In genomic region chr17:90962904-90963531, GRCm38 (mm10) we compare ENCODE assay signal across 8 mouse cellular contexts.
A peak's percentile ranks its signal among the peaks of the same experiment; 100 is the strongest.
DNase-seq lines count a peak whose midpoint lies in the region; ATAC-seq and TF ChIP-seq lines count a peak whose summit lies in the region.

No protein-coding gene starts in this region.

- peak; percentile 51 for TF ChIP-seq CTCF in intestine, postnatal 0 days (IDR thresholded peaks at IDR 0.05; ENCODE audit: low read depth)

- no peak overlapping the region for H3K4me3 ChIP-seq in intestine, postnatal 0 days (ENCODE audit: low read depth, low read length)
- no peak overlapping the region for H3K4me3 ChIP-seq in intestine, embryonic 15.5 days (replicated peaks)
- no peak overlapping the region for H3K4me3 ChIP-seq in ES-E14 (ENCODE audit: insufficient read depth in 1 of 2, low read depth in 1 of 2, low read length in 2 of 2, poor library complexity in 1 of 2, severe bottlenecking in 1 of 2)
- H3K4me3 ChIP-seq in hindbrain, embryonic 13.5 days = no peak overlapping the region

- 48% methylated on average over 4 of the region's 4 CpGs for WGBS in intestine, postnatal 0 days
- 56% methylated on average over 4 of the region's 4 CpGs for WGBS in intestine, embryonic 15.5 days
- 66% methylated on average over 4 of the region's 4 CpGs for WGBS in hindbrain, embryonic 13.5 days

- H3K27me3 ChIP-seq in intestine, postnatal 0 days (replicated peaks; ENCODE audit: control insufficient read depth, insufficient read depth, low read length) = no peaks in the 10 kb centered on the region
- no peaks in the 10 kb centered on the region for H3K27me3 ChIP-seq in intestine, embryonic 15.5 days (replicated peaks)
- no peaks in the 10 kb centered on the region for H3K27me3 ChIP-seq in hindbrain, embryonic 13.5 days

- no peaks in the 10 kb centered on the region for H3K36me3 ChIP-seq in intestine, postnatal 0 days (ENCODE audit: control insufficient read depth, insufficient read depth)
- H3K36me3 ChIP-seq in intestine, embryonic 15.5 days = no peaks in the 10 kb centered on the region
- H3K36me3 ChIP-seq in ES-E14 (ENCODE audit: control insufficient read depth, insufficient read depth, low read length, poor library complexity, severe bottlenecking) = no peaks in the 10 kb centered on the region
- H3K36me3 ChIP-seq in hindbrain, embryonic 13.5 days = 0 out of 2 replicates have a peak, but pooled peaks cover 3% of the 10 kb centered on the region

- H3K9me3 ChIP-seq in intestine, postnatal 0 days (ENCODE audit: control insufficient read depth) = no peaks in the 10 kb centered on the region
- H3K9me3 ChIP-seq in intestine, embryonic 15.5 days = no peaks in the 10 kb centered on the region
- no peaks in the 10 kb centered on the region for H3K9me3 ChIP-seq in ES-E14 (ENCODE audit: control insufficient read depth, insufficient read depth, low read depth, low read length)
- no peaks in the 10 kb centered on the region for H3K9me3 ChIP-seq in hindbrain, embryonic 13.5 days

- no peak overlapping the region for H3K27ac ChIP-seq in intestine, postnatal 0 days (ENCODE audit: low read depth, low read length)
- H3K27ac ChIP-seq in intestine, embryonic 15.5 days = no peak overlapping the region
- no peak overlapping the region for H3K27ac ChIP-seq in ES-E14 (ENCODE audit: insufficient read depth, low read depth, low read length, poor library complexity, severe bottlenecking)
- no peak overlapping the region for H3K27ac ChIP-seq in hindbrain, embryonic 13.5 days

- H3K4me2 ChIP-seq in intestine, postnatal 0 days (replicated peaks; ENCODE audit: low read depth) = no peak overlapping the region
- H3K4me2 ChIP-seq in intestine, embryonic 15.5 days (replicated peaks) = no peak overlapping the region
- H3K4me2 ChIP-seq in hindbrain, embryonic 13.5 days = no peak overlapping the region

- no peaks in the 10 kb centered on the region for H3K4me1 ChIP-seq in intestine, postnatal 0 days (replicated peaks; ENCODE audit: control insufficient read depth, insufficient read depth, low read length)
- H3K4me1 ChIP-seq in intestine, embryonic 15.5 days (replicated peaks) = no peaks in the 10 kb centered on the region
- H3K4me1 ChIP-seq in ES-E14 (ENCODE audit: control insufficient read depth in 2 of 2, insufficient read depth in 2 of 2, low read length in 2 of 2, poor library complexity in 1 of 2) = no peaks in the 10 kb centered on the region
- H3K4me1 ChIP-seq in hindbrain, embryonic 13.5 days (replicated peaks) = no peaks in the 10 kb centered on the region

- peak; percentile 38 for DNase-seq in ES-E14 (ENCODE audit: low read depth, low spot score)
- peak; percentile 20 to 25 for DNase-seq in cerebellum, postnatal 36 days
- DNase-seq in mesoderm, embryonic 11.5 days (ENCODE audit: low read depth, low spot score) = peak; percentile 39
- DNase-seq in spleen, adult 18-20 months = no peak
- no peak for DNase-seq in adipocyte (ENCODE audit: low spot score)

- no peak for ATAC-seq in intestine, postnatal 0 days
- ATAC-seq in intestine, embryonic 15.5 days = no peak
- peak; percentile 52; the same call in 1 of the 2 replicates for ATAC-seq in hindbrain, embryonic 13.5 days (ENCODE audit: low FRiP score)

- in situ Hi-C loops in ES-E14 (cut with MboI; ENCODE audit: low sequenced_read_pairs in 2 of 2, unreplicated experiment in 2 of 2) = no loop called here

- no peak overlapping the region for H3K9ac ChIP-seq in intestine, postnatal 0 days (ENCODE audit: low read depth, low read length)
- no peak overlapping the region for H3K9ac ChIP-seq in intestine, embryonic 15.5 days
- H3K9ac ChIP-seq in ES-E14 (ENCODE audit: insufficient read depth, low read depth, low read length, poor library complexity, severe bottlenecking) = no peak overlapping the region
- H3K9ac ChIP-seq in hindbrain, embryonic 13.5 days = no peak overlapping the region

TF ChIP-seq in ES-E14, 5 proteins besides CTCF, POLR2A, EP300 and RAD21:
- TF ChIP-seq ZC3H11A (IDR thresholded peaks at IDR 0.05; ENCODE audit: borderline replicate concordance, low read depth, low read length) (peak; percentile 68; the same call in 1 of the 2 replicates), CHD2 (IDR thresholded peaks at IDR 0.05; ENCODE audit: low read depth, low read length) (no peak), HCFC1 (IDR thresholded peaks at IDR 0.05; ENCODE audit: borderline replicate concordance, insufficient read depth, low read length) (no peak), ZNF384 (IDR thresholded peaks at IDR 0.05; ENCODE audit: low read depth, low read length) (no peak), MAFK (IDR thresholded peaks at IDR 0.05; ENCODE audit: insufficient read depth, low read depth, low read length) (no peak)

Comparison
In these comparisons a context has a peak if more than half of its experiments do, and no peak if none do; other contexts are left out.
1. DNase-seq: peak in ES-E14 (single experiment), cerebellum, postnatal 36 days (2 of 2) and mesoderm, embryonic 11.5 days (single experiment); none in spleen, adult 18-20 months (0 of 2) and adipocyte (single experiment).